Mouse (Mus musculus) c-Kit-positive CD71-positive TER-119-positive erythroid progenitor cells, embryonic 14.5 days (primary cell): ENCODE measurements around the gene Gzmc.
A peak's percentile ranks its signal among the peaks of the same experiment; 100 is the strongest.
"Not testable (repeated sequence)": the region's sequence is repeated elsewhere in the genome, so short reads cannot be mapped to it uniquely, and the experiment has no call there.

Experiments used
- DNase-seq: peaks from one replicate; pipeline ENCODE4 v3.0.0-alpha.2; 2013; ENCODE audit warnings: low spot score

Gene Gzmc

GRCm38 (mm10) chr14:56234556-56234955, at the start of gene Gzmc:
Gene Gzmc, minus strand, starts transcription at chr14:56234656.
- no peak for DNase-seq

DNA sequence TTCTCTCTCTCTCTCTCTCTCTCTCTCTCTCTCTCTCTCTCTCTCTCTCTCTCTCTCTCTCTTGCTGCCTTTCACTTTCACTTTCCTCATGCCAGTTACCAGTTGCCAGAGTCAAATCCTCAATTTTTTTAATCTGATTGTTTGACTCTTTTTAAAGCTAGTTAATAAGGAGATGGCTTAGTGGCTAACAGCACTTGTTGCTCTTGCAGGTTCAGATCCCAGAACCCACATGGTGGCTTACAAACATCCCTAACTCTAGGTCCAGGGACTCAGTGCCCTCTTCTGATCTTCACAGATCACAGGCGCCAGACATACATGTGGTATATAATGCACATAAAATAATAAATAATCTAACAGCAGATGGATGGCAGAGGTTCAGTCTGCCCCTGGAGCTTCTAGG, 49.4 kb upstream of the Gzmc start:
- DNase-seq, result no peak

DNA sequence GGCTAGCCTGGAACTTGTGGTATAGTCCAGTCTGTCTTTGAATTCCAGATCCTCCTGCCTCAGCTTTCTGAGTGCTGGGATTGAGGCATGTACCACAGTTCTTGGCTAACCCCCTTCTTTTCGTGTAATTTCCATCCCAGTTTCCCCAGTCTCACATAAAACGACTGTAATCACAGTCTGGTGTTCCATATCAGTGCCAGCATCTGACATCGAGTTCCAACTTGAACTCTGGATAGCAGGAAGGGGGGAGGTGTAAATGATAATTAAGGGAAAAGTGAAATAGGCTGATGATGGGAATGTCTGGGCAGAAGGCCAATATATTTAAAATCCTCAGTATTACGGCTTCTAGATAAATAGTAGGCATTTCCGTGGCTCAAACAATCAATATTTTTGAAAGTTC, 46.6 kb upstream of the Gzmc start:
- no peak for DNase-seq

DNA sequence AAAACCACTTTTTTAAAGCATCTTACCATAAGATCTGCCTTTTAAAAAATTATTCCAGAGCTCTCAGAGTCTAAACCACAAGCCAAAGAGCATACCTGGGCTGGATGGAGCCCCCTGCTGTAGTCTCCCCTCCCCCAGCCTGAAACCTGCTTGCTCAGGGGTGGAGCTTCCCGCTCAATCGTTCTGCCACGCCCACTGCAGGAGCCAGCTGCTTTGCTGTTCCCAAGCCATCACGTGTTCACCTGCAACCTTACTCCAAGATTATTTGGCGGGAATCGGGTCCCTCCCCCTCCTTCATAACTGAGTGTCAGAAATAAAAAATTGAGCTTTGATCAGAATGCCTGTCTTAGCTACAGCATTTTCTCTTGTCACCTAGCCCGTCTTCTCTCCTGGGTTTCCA, 44.2 kb upstream of the Gzmc start:
- DNase-seq, result not testable (repeated sequence)

- DNase-seq, result not testable (repeated sequence)
These were observed 41.6 kb upstream of the Gzmc start for GRCm38 (mm10) chr14:56276096-56276495.

DNA sequence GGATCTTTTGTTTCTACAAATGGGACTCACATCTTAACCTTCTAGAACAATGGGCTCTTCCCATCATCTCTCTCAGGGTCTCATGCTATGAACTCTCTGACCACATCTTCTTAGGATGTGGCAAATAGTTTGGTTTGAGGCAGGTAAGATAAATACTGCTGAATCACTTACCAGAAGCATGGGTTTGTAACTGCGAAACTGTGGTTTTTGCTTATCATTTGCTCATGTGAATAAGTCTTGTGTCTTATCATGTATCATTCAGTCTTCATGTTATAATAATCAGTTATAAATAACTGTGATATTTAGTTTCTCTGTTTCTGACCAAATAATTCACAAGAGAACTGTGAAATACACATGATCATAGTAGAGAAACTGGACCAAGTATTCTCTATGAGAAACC, 31.7 kb upstream of the Gzmc start:
- DNase-seq, result no peak

- no peak for DNase-seq
These were observed 27.7 kb upstream of the Gzmc start, which contains the start of gene Gzmb for GRCm38 (mm10) chr14:56262153-56262552. Gene Gzmb, minus strand, starts transcription at chr14:56262260.

- DNase-seq, result no peak
These were observed 6.0 kb upstream of the Gzmc start for GRCm38 (mm10) chr14:56240409-56240808.

DNA sequence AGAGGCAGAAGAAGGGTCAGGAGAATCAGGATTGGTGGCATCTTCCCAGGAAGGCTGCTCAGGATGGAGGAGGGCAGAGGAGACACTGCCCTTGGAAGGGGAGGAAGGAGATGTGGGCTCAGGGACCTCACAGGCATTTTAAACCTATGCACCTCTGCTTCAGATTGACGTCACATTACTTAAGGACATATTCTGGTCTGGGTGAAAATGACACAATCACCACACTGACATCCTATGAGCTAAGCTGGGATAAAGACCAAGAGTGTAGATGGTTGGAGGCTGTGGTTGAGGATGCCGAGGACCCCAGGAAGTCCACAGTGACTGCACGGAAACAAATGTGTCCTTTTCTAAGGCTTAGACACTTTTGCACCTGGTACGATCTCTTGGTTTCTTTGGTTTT, 23.1 kb downstream of the Gzmc start, which contains the start of gene Gzmf:
TSS of gene Gzmf (minus strand) at position 101 of the 400 bp plus-strand sequence.
- DNase-seq, result no peak

DNA sequence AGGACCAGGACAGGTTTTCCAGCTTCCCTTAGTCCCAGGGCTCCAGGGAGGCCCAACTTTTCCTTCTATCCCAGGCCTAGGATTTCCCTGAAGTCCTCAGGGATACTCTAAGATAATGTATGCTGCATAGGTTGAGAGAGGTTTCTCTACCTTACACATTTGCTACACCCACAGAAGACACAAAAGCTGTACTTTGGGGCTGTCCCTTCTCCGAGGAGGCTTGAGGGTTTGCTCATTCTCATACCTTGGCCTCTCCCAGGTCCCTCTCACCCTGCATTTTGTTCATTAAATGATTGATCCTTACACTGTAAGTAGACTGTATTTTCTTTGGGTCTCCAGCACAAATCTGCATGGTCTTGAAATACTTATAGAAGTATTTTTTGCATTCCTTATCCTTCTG, 28.8 kb downstream of the Gzmc start:
- DNase-seq, result no peak

GRCm38 (mm10) chr14:56205021-56205420, 29.4 kb downstream of the Gzmc start:
- not testable (repeated sequence) for DNase-seq

DNA sequence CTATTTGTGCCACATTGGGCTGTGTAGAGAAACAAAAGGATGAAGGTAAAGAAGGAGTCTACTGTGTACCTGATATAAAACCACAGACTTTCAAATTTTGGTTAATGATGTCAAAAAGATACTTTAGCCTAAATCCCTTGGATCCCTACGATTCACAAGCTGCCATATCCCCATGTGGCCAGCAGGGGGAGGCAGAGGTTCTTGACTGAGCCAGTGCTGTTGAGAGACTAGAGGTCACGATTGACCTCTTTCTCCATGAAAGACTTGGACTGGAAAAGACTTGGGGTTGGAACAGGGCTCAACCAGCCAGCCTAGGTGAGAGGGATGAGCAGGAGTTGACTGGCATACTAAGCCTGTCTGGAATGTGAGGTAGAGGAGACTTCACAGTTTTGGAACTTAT, 30.5 kb downstream of the Gzmc start:
- DNase-seq, result peak; percentile 52

- DNase-seq, result no peak
These were observed 47.5 kb downstream of the Gzmc start for GRCm38 (mm10) chr14:56186946-56187345.

- DNase-seq, result no peak
These were observed 47.9 kb downstream of the Gzmc start for GRCm38 (mm10) chr14:56186521-56186920.
